Mouse (Mus musculus) cortical plate, adult 2 months (tissue): ENCODE measurements around the gene Msi2. TPM values are rescaled to one million over a fixed set of nuclear protein-coding genes. Genes with fewer than 3 reads are reported as not detected.

Experiments
- H3K27ac ChIP-seq: fragments of 200-500 bp; 2 replicates; pipeline ENCODE4 v1.5.1; 2012; ENCODE audit warnings: low read length, control low read depth, inconsistent platforms; ENCODE audit not compliant: insufficient read depth
- H3K4me1 ChIP-seq: fragments of 200-500 bp; 2 replicates; pipeline ENCODE4 v1.6.1; 2011; ENCODE audit warnings: low read length; ENCODE audit not compliant: control insufficient read depth, insufficient read depth
- H3K4me3 ChIP-seq: fragments of 200-500 bp; 2 replicates; pipeline ENCODE4 v1.5.1; 2011; ENCODE audit warnings: mild to moderate bottlenecking, low read length, control low read depth; ENCODE audit not compliant: insufficient read depth
- CTCF ChIP-seq: fragments of 200-500 bp; IDR thresholded peaks from 2 replicates; pipeline ENCODE4 v1.5.1; 2011; ENCODE audit warnings: mild to moderate bottlenecking, control low read depth, low read length; ENCODE audit not compliant: insufficient read depth; ENCODE audit errors: extremely low read depth
- POLR2A ChIP-seq: fragments of 200-500 bp; IDR thresholded peaks from 2 replicates; pipeline ENCODE4 v1.6.1; 2011; ENCODE audit warnings: mild to moderate bottlenecking, low read length, control low read depth; ENCODE audit not compliant: insufficient read depth; ENCODE audit errors: extremely low read depth
- polyA plus RNA-seq: library from polyadenylated mRNA; depleted of rRNA; stranded (reverse); fragments of >200 nt; gene quantifications from 2 replicates; pipeline ENCODE4 v1.2.3, GENCODE M21; 2012

Gene Msi2
- polyA plus RNA-seq, 1 experiment, result 57.5 TPM

- Histone ChIP-seq H3K4me3 (no peak overlapping the region), H3K4me1 (peaks cover 2% of the 10 kb centered on the region; the same call in 1 of the 2 replicates), H3K27ac (no peak overlapping the region)
- TF ChIP-seq POLR2A, result no peak
- no peak for TF ChIP-seq CTCF
Observed at GRCm38 (mm10) chr11:88686061-88686460, 32.3 kb downstream of the Msi2 start.

DNA sequence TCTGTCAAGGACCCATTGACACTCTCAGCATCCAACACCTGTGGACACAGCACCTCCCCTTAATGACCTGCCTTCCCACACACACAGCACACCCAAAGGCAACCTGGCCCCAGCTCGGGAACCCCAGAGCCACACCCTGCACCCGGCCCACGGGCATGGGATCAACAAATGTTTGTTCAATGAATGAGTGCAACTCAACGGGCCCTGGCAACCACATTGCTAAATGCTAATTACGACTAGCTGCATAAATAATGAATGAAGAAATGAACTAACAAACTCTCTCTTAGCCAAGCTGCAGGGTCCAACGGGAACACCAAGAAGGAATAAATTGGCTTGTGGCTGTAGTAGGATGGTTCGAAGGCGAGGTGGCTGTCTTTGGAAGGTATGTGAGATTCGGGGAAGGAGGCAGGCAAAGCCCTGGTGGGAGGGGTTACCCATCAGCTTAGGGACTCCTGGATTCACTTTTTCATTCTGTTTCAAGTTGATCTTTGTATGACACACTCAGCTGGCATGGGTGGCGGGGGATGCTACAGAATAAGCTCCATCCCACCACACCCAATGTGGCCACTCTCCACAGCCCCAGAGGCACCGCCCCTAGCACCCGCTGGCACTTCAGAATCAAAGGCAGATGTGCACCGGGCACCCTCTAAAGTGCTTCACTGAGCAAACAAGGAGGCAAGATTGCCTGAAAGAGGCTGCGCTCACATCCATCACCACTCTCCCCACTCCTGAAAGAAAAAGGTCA is 35.1 kb downstream of the Msi2 start:
- no peak for TF ChIP-seq POLR2A
- TF ChIP-seq CTCF, result no peak
- H3K27ac ChIP-seq, result no peak overlapping the region
- no peak overlapping the region for H3K4me3 ChIP-seq
- no peaks in the 10 kb centered on the region; the same call in 1 of the 2 replicates for H3K4me1 ChIP-seq

DNA sequence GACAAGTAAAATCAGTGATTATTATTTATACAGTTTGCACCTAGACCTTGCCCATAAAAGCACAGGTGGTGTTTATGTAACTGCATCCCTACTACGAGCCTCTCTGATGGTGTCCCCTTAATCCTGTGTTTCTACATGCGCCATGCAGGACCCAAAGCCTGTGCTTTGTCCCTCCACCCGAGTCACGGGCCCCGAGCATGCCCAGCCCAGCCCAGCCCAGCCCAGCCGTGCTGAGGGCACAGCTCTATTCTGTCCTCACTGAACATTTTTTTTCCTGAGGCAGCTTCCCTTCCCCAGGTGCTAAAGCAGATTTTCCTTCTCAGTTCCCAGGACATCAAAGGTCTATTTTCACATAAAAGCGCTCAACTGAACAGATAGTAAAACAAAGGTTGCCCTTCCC is 41.0 kb downstream of the Msi2 start:
- TF ChIP-seq CTCF (no peak), POLR2A (no peak)

DNA sequence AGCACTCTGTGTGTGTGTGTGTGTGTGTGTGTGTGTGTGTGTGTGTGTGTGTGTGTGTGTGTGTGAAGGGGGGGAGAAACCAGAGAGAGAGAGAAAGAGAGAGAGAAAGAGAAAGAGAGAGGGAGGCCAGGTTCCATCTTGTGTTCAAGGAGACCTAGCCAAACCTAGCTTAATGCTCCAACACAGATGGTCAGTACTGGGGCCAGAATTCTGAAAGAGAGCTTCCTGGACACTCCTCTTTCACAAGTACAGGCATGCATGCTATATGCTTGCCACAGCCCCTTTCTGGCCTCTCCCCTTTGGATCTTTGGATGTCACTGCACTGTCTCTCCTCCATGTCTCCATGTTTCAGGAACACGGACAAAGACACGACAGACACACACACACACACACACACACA is 41.7 kb downstream of the Msi2 start:
- no peak overlapping the region for H3K27ac ChIP-seq
- no peak for TF ChIP-seq CTCF
- TF ChIP-seq POLR2A, result no peak
- no peaks in the 10 kb centered on the region; the same call in 1 of the 2 replicates for H3K4me1 ChIP-seq
- H3K4me3 ChIP-seq, result no peak overlapping the region

More for the DNA sequence above, 41.0 kb downstream of the Msi2 start:
- Histone ChIP-seq H3K4me1 (no peaks in the 10 kb centered on the region; the same call in 1 of the 2 replicates), H3K27ac (no peak overlapping the region), H3K4me3 (no peak overlapping the region)

- Histone ChIP-seq H3K4me3 (no peak overlapping the region), H3K27ac (no peak overlapping the region), H3K4me1 (no peaks in the 10 kb centered on the region)
- TF ChIP-seq POLR2A, result no peak
- TF ChIP-seq CTCF, result no peak
Observed at GRCm38 (mm10) chr11:88675526-88676353, 42.6 kb downstream of the Msi2 start.

DNA sequence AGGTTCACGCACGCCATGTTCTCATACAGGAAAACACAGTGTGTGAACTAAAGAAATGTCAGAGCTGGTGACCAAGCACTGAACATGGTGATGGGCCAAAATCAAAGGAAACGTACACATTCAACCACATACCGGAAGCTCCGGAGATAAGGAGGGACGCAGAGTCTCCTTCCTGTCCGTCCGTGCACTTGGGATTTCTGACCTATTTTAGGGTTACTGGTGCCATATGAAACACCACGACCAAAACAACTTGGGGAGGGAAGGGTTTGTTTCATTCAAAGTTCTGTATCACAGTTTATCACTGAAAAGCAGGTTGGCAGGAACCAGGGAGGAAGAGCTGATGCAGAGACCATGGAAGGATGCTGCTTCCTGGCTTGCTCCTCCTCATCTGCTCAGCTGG is 44.2 kb downstream of the Msi2 start:
- no peak for TF ChIP-seq CTCF
- TF ChIP-seq POLR2A, result no peak
- H3K27ac ChIP-seq, result no peak overlapping the region
- no peak overlapping the region for H3K4me3 ChIP-seq
- H3K4me1 ChIP-seq, result no peaks in the 10 kb centered on the region

DNA sequence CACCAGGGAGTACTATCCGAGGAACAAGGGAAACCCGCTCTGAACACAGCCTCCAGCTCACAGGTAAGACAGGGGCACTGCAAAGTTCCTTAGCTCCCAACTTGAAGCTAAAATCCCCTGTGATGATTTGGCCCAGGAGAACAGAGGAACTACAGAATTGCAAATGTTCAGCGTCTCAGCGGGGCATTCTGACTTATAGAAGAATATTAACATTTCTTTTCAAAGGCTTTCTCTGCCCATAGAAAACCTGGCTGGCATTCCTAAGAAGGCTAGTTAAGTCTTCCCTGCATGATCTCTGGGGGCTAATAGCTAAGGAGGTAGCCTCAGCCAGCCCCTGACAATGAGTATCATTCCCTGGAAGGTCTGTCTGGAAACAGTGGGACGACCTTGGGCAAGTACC is 47.4 kb downstream of the Msi2 start:
- no peaks in the 10 kb centered on the region for H3K4me1 ChIP-seq
- H3K4me3 ChIP-seq, result no peak overlapping the region
- TF ChIP-seq POLR2A (no peak), CTCF (no peak)
- H3K27ac ChIP-seq, result no peak overlapping the region

GRCm38 (mm10) chr11:88669106-88669505 is 49.2 kb downstream of the Msi2 start:
- no peaks in the 10 kb centered on the region for H3K4me1 ChIP-seq
- TF ChIP-seq POLR2A (no peak), CTCF (no peak)
- H3K4me3 ChIP-seq, result no peak overlapping the region
- H3K27ac ChIP-seq, result no peak overlapping the region

DNA sequence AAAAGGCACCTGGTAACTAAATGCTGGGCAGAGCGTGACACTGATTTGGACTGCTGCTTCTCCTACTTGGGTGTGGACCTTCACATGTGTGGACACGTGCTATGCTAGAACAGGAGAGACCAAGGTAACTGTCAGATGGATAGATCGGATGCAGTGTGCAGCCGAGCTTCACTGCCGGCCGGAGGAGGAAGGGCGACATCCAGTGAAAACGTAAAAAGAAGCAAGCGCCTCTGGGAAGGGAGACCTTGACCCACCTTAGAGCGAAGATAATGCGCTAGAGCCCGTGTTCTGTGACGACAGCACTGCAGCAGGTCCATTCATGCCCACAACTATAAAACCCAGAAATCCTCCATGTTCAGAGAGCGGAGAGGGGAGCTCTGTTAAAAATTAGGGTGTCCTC is 50.0 kb downstream of the Msi2 start:
- Histone ChIP-seq H3K27ac (no peak overlapping the region), H3K4me1 (no peaks in the 10 kb centered on the region), H3K4me3 (no peak overlapping the region)
- TF ChIP-seq CTCF, result no peak
- TF ChIP-seq POLR2A, result no peak
